Mouse (Mus musculus) CH12.LX (cell line): ENCODE measurements around the gene Mctp2.

ENCODE experiments used
- CTCF ChIP-seq, 2 experiments: IDR thresholded peaks in 1 of 2; conservative IDR thresholded peaks in 1 of 2; 2 replicates each; pipeline ENCODE4 v1.5.1; 2011 to 2012; ENCODE audit warnings: low read depth in 2 of 2, low read length in 2 of 2, improper control_type of control experiment in 1 of 2, inconsistent platforms in 1 of 2, mild to moderate bottlenecking in 1 of 2, moderate library complexity in 1 of 2
- ETS1 ChIP-seq: conservative IDR thresholded peaks from 2 replicates; pipeline ENCODE4 v1.6.1; 2012; ENCODE audit warnings: low read depth, mild to moderate bottlenecking, inconsistent platforms, low read length, improper control_type of control experiment, moderate library complexity
- HCFC1 ChIP-seq: IDR thresholded peaks from 2 replicates; pipeline ENCODE4 v1.6.1; 2012; ENCODE audit warnings: low read depth, mild to moderate bottlenecking, inconsistent platforms, low read length, improper control_type of control experiment
- JUND ChIP-seq: conservative IDR thresholded peaks from 2 replicates; pipeline ENCODE4 v1.6.1; 2011; ENCODE audit warnings: low read depth, low read length, improper control_type of control experiment
- MXI1 ChIP-seq: IDR thresholded peaks from 2 replicates; pipeline ENCODE4 v1.6.1; 2011; ENCODE audit warnings: mild to moderate bottlenecking, low read depth, low read length, improper control_type of control experiment
- MYC ChIP-seq: IDR thresholded peaks from 2 replicates; pipeline ENCODE4 v1.6.1; 2011; ENCODE audit warnings: low read depth, mild to moderate bottlenecking, improper control_type of control experiment, low read length
- PAX5 ChIP-seq: IDR thresholded peaks from 2 replicates; pipeline ENCODE4 v1.6.1; 2012; ENCODE audit warnings: low read length, inconsistent platforms, mixed read lengths
- POLR2A ChIP-seq: IDR thresholded peaks from 2 replicates; pipeline ENCODE4 v1.6.1; 2011; ENCODE audit warnings: low read depth, mild to moderate bottlenecking, improper control_type of control experiment, low read length
- RAD21 ChIP-seq: IDR thresholded peaks from 2 replicates; pipeline ENCODE4 v1.6.1; 2011; ENCODE audit warnings: low read depth, mild to moderate bottlenecking, low read length, improper control_type of control experiment, moderate library complexity
- UBTF ChIP-seq: IDR thresholded peaks from 2 replicates; pipeline ENCODE4 v1.6.1; 2012; ENCODE audit warnings: low read depth, mild to moderate bottlenecking, inconsistent platforms, low read length, improper control_type of control experiment, moderate library complexity
- ZKSCAN1 ChIP-seq: IDR thresholded peaks from 2 replicates; pipeline ENCODE4 v1.6.1; 2012; ENCODE audit warnings: low read depth, inconsistent platforms, low read length, improper control_type of control experiment, borderline replicate concordance

DNA sequence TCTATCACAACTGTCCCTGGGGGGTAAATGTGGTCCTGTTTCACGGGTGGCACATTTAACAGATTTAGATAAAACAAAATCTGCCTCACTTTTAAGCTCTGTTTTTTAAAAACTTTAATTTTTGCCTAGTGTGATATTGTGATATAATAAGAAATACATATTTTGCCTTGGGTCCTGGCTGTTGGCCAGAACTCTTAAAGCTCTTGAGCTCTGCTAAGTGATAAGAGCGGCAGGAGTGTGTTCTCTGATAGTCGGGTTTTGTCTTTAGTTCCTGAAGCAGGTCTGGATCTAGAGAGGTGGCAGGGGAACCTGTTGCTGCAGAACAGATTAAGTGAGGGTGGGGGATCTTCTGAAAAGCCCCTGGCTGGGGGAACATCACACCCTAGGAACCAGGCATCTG is 186.7 kb downstream of the Mctp2 start:
- TF ChIP-seq CTCF (conservative IDR thresholded peaks at IDR 0.05 in 1 of 2, IDR thresholded peaks at IDR 0.05 in 1 of 2; ENCODE audit: low read depth in 2 of 2, low read length in 2 of 2) (no peak), ZKSCAN1 (no peak), MYC (no peak), HCFC1 (no peak), UBTF (no peak), RAD21 (no peak), POLR2A (no peak), PAX5 (no peak), MXI1 (no peak), ETS1 (no peak), JUND (no peak)
